Mouse (Mus musculus) midbrain, embryonic 16.5 days (tissue): ENCODE results near the gene Rnaseh2b. TPM values are rescaled to one million over a fixed set of nuclear protein-coding genes. Genes with fewer than 3 reads are reported as not detected.

ENCODE experiments used
- ATAC-seq: fragments of 200-750 bp; cut with Nextera tagmentation; 2 replicates; pipeline ENCODE4 v1.8.0; 2017; ENCODE audit warnings: moderate TSS enrichment
- H3K27ac ChIP-seq: fragments of 300-500 bp; sonication (generic); 2 replicates; pipeline ENCODE4 v1.5.1; 2014; ENCODE audit warnings: mild to moderate bottlenecking, low read length, mixed read lengths
- H3K27me3 ChIP-seq: fragments of 300-500 bp; sonication (generic); 2 replicates; pipeline ENCODE4 v1.6.1; 2014; ENCODE audit warnings: low read depth, low read length, mixed read lengths; ENCODE audit not compliant: control insufficient read depth, insufficient read depth
- H3K36me3 ChIP-seq: fragments of 300-500 bp; sonication (generic); 2 replicates; pipeline ENCODE4 v1.6.1; 2014; ENCODE audit warnings: mild to moderate bottlenecking, low read length, moderate library complexity, mixed read lengths; ENCODE audit not compliant: control insufficient read depth, insufficient read depth
- H3K4me1 ChIP-seq: fragments of 300-500 bp; sonication (generic); 2 replicates; pipeline ENCODE4 v1.6.1; 2014; ENCODE audit warnings: mild to moderate bottlenecking, low read length, mixed read lengths; ENCODE audit not compliant: control insufficient read depth, insufficient read depth
- H3K4me2 ChIP-seq: fragments of 300-500 bp; sonication (generic); 2 replicates; pipeline ENCODE4 v1.6.1; 2014; ENCODE audit warnings: mild to moderate bottlenecking, low read length, mixed read lengths
- H3K4me3 ChIP-seq: fragments of 300-500 bp; sonication (generic); 2 replicates; pipeline ENCODE4 v1.5.1; 2014; ENCODE audit warnings: low read depth, mild to moderate bottlenecking, low read length, moderate library complexity, mixed read lengths
- H3K9ac ChIP-seq: fragments of 300-500 bp; sonication (generic); 2 replicates; pipeline ENCODE4 v1.6.1; 2014; ENCODE audit warnings: low read depth, low read length, mixed read lengths
- H3K9me3 ChIP-seq: fragments of 300-500 bp; sonication (generic); replicated peaks from 2 replicates; pipeline ENCODE4 v1.6.1; 2014; ENCODE audit warnings: mild to moderate bottlenecking, low read length, mixed read lengths; ENCODE audit not compliant: control insufficient read depth, poor library complexity, severe bottlenecking
- WGBS: fragments of 180-500 bp; shearing (Covaris S2); extraction: QIAGEN DNeasy Blood & Tissue Kit; methylation state at CpG from one replicate; pipeline ENCODE4 v1.1.7; 2014; 5-methylcytosine and 5-hydroxymethylcytosine counted together
- polyA plus RNA-seq: library from polyadenylated mRNA; unstranded; fragments of >200 nt; fragmentation: Nextera tagmentation; extraction: Ambion mirVana; gene quantifications from 2 replicates; pipeline ENCODE4 v1.2.1, GENCODE M21; 2015

Gene Rnaseh2b
- polyA plus RNA-seq, 1 experiment from 2014 or later = 32.0 TPM

DNA sequence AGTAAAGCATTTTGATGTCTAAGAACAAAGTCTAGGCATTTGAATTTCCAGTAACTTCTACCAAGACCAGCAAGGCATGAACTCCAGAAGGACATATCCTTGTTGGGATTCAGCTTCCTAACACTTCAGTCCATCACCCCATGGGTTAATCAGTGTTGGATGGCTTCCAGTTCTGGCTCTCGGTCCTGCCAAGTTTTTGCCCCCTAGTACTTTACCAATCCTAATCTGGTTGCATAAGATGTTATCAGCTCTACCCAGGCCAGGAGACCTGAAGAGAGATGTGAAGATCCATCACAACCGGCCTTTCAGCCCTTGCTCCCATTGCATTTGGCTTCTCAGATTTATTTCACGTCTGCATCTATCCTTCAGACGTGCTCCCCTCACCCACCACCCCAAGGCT, 129.9 kb downstream of the Rnaseh2b start:
- Histone ChIP-seq H3K4me1 (no peaks in the 10 kb centered on the region; the same call in 1 of the 2 replicates), H3K9ac (no peak overlapping the region), H3K36me3 (no peaks in the 10 kb centered on the region), H3K4me3 (no peak overlapping the region), H3K4me2 (no peak overlapping the region), H3K9me3 (no peaks in the 10 kb centered on the region), H3K27ac (no peak overlapping the region), H3K27me3 (no peaks in the 10 kb centered on the region)
- WGBS = 61% methylated on average over 4 of the region's 4 CpGs
- no peak for ATAC-seq

Other genes starting within 250 kb of the Rnaseh2b start
- gene Dleu7, start 458 bp downstream of the Rnaseh2b start, polyA plus RNA-seq = 16.3 and 18.9 TPM in 2 replicates
- 0.44 and 0.55 TPM in 2 replicates for gene Gucy1b2, start 163.7 kb downstream of the Rnaseh2b start, polyA plus RNA-seq